Mouse (Mus musculus): Measurements from ENCODE around the gene 9930021J03Rik.

DNA sequence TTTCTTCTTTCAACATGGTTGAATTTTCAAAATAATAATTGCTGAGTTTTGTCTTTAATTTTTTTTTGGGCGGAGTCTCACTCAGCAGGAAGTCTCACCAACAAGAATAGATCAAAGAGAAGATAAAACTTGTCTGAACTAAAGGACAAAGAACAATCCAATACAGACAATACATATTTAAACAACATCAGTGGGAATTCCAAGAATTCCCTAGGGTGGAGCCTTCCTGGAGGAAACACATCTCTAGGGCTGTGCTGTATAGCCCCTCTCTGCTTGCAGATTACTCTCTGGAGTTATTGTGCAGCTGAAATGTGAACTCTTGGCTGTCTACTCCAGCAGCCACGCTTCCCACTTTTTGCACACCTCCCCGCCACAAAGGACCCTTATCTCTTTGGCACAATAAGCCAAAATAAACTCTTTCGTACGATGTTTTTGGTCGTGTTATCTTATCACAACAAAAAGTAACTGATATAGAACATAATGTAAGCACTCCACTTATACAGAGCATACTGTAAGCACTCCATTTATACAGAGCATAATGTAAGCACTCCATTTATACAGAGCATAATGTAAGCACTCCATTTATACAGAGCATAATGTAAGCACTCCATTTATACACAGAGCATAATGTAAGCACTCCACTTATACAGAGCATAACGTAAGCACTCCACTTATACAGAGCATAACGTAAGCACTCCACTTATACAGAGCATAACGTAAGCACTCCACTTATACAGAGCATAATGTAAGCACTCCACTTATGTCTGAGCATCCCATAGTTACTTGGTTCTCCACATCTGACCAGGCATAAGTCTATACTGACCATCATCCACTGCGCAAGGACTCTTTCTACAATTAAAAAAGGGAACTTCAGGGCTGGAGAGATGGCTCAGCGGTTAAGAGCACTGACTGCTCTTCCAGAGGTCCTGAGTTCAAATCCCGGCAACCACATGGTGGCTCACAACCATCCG lies 125.3 kb downstream of the 9930021J03Rik start:
- TF ChIP-seq POLR2A (IDR thresholded peaks at IDR 0.05; ENCODE audit: borderline replicate concordance, extremely low read depth, insufficient read depth, insufficient read length, poor library complexity, severe bottlenecking) (no peak), CTCF (IDR thresholded peaks at IDR 0.05; ENCODE audit: borderline replicate concordance, extremely low read depth, insufficient read depth, insufficient read length) (no peak)
